Mouse (Mus musculus) hematopoietic stem cell, adult 5-6 weeks (primary cell): ENCODE results near the gene Rabep1. TPM values are rescaled to one million over a fixed set of nuclear protein-coding genes. Genes with fewer than 3 reads are reported as not detected.
A peak's percentile ranks its signal among the peaks of the same experiment; 100 is the strongest.

Source experiments
- ATAC-seq, 2 experiments: fragments of 125-278 bp in 1 of 2; replicated peaks in 1 of 2; 2 replicates each; pipeline ENCODE4 v1.8.0; 2016 to 2017; ENCODE audit warnings: inconsistent platforms in 2 of 2, mild to moderate bottlenecking in 2 of 2, moderate number of reproducible peaks in 2 of 2, low read depth in 1 of 2, moderate TSS enrichment in 1 of 2; ENCODE audit not compliant: low FRiP score in 2 of 2, poor library complexity in 2 of 2, severe bottlenecking in 2 of 2, insufficient read depth in 1 of 2, low TSS enrichment in 1 of 2
- total RNA-seq: library from RNA; stranded (forward); fragments of 172-1452, 232-1000 nt; gene quantifications from 2 replicates; pipeline ENCODE4 v1.2.3, GENCODE M21; 2017

Gene Rabep1
- total RNA-seq, result 67.7 and 75.9 TPM in 2 replicates

DNA sequence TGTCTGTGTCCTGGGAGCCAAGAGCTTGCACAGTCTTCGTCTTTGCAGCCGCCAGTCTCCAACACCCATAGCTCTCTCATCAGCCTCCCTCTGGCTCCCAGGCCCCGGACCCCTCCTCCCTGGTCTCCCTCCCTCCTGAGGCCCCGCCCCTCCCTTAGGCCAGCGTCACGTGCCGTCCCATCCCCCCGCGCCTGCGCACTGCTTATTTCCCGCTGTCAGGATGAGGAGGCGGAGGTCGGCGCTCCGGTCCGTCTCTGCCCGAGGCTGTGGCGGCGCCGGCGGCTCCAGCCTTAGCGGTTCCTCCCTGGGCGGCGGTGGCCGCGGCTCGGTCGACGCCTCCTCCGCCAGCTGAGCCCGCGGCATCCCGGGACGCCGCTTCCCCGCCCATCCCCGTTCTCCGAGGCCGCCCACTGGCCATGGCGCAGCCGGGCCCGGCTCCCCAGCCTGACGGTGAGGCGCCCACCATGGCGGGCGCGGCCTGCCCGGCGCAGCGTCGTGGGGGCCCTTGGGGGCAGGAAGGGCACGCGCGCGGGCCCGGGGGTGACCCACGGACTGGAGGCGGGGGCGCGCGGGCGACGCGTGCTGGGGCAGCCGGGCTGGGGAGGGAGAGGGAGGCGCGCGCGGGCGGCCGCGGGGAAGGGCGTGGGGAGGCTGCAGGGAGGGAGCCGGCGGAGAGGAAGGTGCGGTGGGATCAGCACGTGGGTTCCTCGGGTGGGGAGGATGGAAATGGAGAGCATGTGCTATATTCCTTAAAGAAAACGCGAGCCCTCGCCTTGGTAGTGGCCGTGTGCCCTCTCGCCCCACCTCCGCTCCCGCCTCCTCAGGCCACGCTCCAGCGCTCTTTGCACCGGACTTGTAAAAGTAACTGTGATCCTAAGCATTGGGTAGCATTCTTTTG, at the start of gene Rabep1:
Rabep1 (plus strand) TSS at position 220 of the 898 bp plus-strand sequence.
- peak; percentile 89 to 93 for ATAC-seq

- ATAC-seq, result no peak
Observed at GRCm38 (mm10) chr11:70802208-70802864, 42.2 kb upstream of the Rabep1 start.

DNA sequence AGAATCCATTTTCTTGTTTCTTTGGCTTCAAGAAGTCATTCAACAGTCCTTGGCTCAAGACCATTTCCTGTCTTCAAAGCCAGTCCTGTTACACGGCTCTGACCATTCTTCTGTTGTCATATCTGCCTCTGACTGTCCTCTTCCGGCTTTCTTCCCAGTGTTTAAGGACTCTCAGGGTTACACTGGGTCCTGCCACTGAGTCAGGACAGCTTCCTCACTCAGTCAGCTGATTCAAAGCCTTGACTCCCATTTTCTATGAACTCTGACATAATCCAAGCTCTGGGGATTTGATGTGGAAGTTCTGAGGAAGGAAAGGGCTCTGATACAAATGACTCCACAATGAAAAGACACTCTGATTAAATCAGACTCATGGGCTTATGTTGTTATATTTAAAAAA, 41.7 kb upstream of the Rabep1 start:
- ATAC-seq, result no peak

- peak; percentile 85 to 89 for ATAC-seq
Observed at GRCm38 (mm10) chr11:70803711-70804200, 40.8 kb upstream of the Rabep1 start.

DNA sequence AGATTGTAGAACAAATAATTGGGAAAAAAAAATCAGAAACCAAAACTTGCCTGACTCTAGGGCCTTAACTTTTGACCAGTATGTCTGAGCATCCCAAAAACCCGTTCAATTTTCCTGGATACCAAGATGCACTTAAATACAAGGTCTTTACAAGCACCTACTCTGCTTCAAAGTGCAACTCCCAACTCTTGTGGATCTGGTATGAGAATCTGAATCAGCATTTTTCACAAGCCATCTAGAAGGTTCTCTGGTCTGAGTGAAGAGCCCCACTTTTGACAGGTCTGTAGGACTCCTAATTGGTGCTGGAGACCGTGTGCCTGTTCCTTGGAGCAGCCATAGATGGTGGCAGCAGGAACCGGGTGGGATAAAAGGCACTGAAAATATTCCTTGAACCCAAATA, 40.2 kb upstream of the Rabep1 start:
- no peak for ATAC-seq

- ATAC-seq, result no peak
Observed at GRCm38 (mm10) chr11:70805641-70806175, 38.9 kb upstream of the Rabep1 start.

GRCm38 (mm10) chr11:70806697-70807096, 37.9 kb upstream of the Rabep1 start:
- ATAC-seq, result 0 out of 4 replicates have a peak, but pooled peaks of 1 of the 2 experiments have one; percentile 12

DNA sequence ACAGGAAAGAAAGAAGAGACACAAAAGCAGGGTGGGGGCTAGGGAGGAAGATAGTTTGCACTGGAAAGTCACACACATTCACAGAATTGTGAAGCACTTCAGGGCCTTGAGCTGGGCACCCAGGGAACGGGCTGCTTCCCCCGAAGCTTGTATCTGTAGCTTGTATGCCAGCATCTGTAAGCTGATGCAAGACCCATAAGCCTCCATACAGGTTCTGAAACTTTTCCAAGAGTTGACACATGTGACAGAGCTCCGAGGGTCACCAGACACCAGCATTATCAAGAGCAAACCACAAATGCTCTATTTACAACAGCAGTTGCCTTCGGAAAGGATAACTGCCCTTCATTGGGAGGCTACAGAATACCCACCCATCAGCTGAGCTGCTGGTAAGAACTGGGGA, 36.9 kb upstream of the Rabep1 start:
- ATAC-seq, result no peak

DNA sequence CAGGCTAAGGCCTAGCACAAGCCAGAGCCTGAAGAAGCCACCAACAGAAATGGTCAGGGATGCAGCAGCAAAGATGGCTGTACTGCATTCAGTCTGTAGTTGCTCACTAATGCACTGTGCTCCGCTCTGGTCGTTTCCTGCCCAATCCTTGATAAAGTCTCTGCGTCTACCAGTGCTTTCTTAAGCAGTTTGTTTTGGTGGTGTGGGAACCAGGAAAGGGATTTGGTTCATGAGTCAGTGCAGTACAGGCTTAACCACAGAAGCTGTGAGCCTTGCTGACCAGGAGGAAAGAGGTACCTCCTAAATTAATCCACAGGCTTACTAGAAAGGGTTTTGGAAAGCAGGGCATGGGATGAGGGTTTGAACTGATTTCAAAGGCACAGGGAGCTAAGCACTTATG, 36.5 kb upstream of the Rabep1 start:
- ATAC-seq, result no peak

DNA sequence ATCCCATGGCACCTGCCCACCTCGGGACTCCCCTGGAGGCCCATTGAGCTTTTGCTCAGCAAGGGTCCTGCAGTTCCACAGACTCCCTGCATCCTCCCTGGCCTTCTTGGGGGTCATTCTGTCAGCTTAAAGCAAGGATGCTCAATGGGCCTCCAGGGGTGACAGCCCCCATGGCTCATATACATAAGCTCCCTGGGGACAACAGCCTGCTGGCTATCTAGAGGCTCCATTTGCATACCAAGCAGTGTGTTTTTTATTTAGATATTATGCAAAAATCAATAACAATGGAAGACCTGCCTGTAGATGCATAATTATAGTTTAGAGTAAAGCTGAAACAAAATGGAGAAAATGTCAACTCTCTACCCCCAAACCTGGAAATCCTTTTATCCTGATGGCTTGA, 35.6 kb upstream of the Rabep1 start:
- ATAC-seq, result no peak

GRCm38 (mm10) chr11:70811041-70811440, 33.5 kb upstream of the Rabep1 start:
- ATAC-seq, result no peak

GRCm38 (mm10) chr11:70811471-70812240, 32.9 kb upstream of the Rabep1 start:
- ATAC-seq, result no peak

- peak; percentile 84 to 88 for ATAC-seq
Observed at GRCm38 (mm10) chr11:70812365-70812764, 32.2 kb upstream of the Rabep1 start, which contains the start of gene Scimp. Gene Scimp (minus strand): TSS chr11:70812586.

- ATAC-seq, result no peak
Observed at GRCm38 (mm10) chr11:70815071-70815470, 29.5 kb upstream of the Rabep1 start.

GRCm38 (mm10) chr11:70815498-70816078, 29.0 kb upstream of the Rabep1 start:
- ATAC-seq, result peak; percentile 72 to 82

GRCm38 (mm10) chr11:70816770-70817169, 27.8 kb upstream of the Rabep1 start:
- ATAC-seq, result no peak

GRCm38 (mm10) chr11:70820120-70820519, 24.5 kb upstream of the Rabep1 start:
- no peak for ATAC-seq
